Mouse (Mus musculus): Measurements from ENCODE around the gene Rpl41.

Rpl41 gene

GRCm38 (mm10) chr10:128548947-128549681, at the start of gene Rpl41:
Gene Rpl41, minus strand, starts transcription at chr10:128549305.
- WGBS, result under 1% methylated on average over 31 of the region's 31 CpGs

GRCm38 (mm10) chr10:128598476-128598875, 49.4 kb upstream of the Rpl41 start:
- 87% methylated on average over 2 of the region's 2 CpGs for whole genome bisulfite sequencing

- 56% methylated on average over 5 of the region's 5 CpGs for WGBS
These were observed 43.7 kb upstream of the Rpl41 start for GRCm38 (mm10) chr10:128592797-128593196.

GRCm38 (mm10) chr10:128591436-128591835, 42.3 kb upstream of the Rpl41 start:
- WGBS, result 90% methylated on average over 6 of the region's 6 CpGs

GRCm38 (mm10) chr10:128590193-128590690, 41.1 kb upstream of the Rpl41 start:
- WGBS, result under 1% methylated on average over 43 of the region's 43 CpGs

- under 1% methylated on average over 43 of the region's 43 CpGs for WGBS
These were observed 40.5 kb upstream of the Rpl41 start, which contains the start of gene Erbb3 for GRCm38 (mm10) chr10:128589464-128590192. Gene Erbb3, minus strand, starts transcription at chr10:128589652.

- WGBS, result 9% methylated on average over 23 of the region's 23 CpGs
These were observed 39.8 kb upstream of the Rpl41 start for GRCm38 (mm10) chr10:128588775-128589463.

- 48% methylated on average over 1 of the region's 1 CpGs for WGBS
These were observed 39.0 kb upstream of the Rpl41 start for GRCm38 (mm10) chr10:128588136-128588535.

GRCm38 (mm10) chr10:128587697-128588096, 38.6 kb upstream of the Rpl41 start:
- 65% methylated on average over 8 of the region's 8 CpGs for WGBS

- 60% methylated on average over 4 of the region's 4 CpGs for WGBS
These were observed 38.0 kb upstream of the Rpl41 start for GRCm38 (mm10) chr10:128587120-128587519.

GRCm38 (mm10) chr10:128586546-128586945, 37.4 kb upstream of the Rpl41 start:
- 42% methylated on average over 1 of the region's 1 CpGs for WGBS

- WGBS, result 20% methylated on average over 4 of the region's 4 CpGs
These were observed 35.3 kb upstream of the Rpl41 start for GRCm38 (mm10) chr10:128584386-128584785.

- WGBS, result 38% methylated on average over 7 of the region's 7 CpGs
These were observed 34.5 kb upstream of the Rpl41 start for GRCm38 (mm10) chr10:128583644-128584043.

- 81% methylated on average over 4 of the region's 4 CpGs for WGBS
These were observed 30.6 kb upstream of the Rpl41 start for GRCm38 (mm10) chr10:128579731-128580130.

GRCm38 (mm10) chr10:128579298-128579697, 30.2 kb upstream of the Rpl41 start:
- 94% methylated on average over 3 of the region's 3 CpGs for WGBS

GRCm38 (mm10) chr10:128578330-128578729, 29.2 kb upstream of the Rpl41 start:
- WGBS, result 77% methylated on average over 11 of the region's 11 CpGs

GRCm38 (mm10) chr10:128575063-128575462, 26.0 kb upstream of the Rpl41 start:
- 95% methylated on average over 2 of the region's 2 CpGs for WGBS

- under 1% methylated on average over 58 of the region's 58 CpGs for WGBS
These were observed 16.9 kb upstream of the Rpl41 start, which contains the start of gene Pa2g4 for GRCm38 (mm10) chr10:128565788-128566531. Gene Pa2g4, minus strand, starts transcription at chr10:128565987.

- WGBS, result under 1% methylated on average over 46 of the region's 46 CpGs
These were observed 16.2 kb upstream of the Rpl41 start for GRCm38 (mm10) chr10:128565206-128565787.

- 81% methylated on average over 6 of the region's 6 CpGs for WGBS
These were observed 14.4 kb upstream of the Rpl41 start for GRCm38 (mm10) chr10:128563544-128563943.

GRCm38 (mm10) chr10:128556963-128557362, 7.9 kb upstream of the Rpl41 start:
- WGBS, result 80% methylated on average over 6 of the region's 6 CpGs

Data from cerebral cortex, adult 2 months (tissue).